Mouse (Mus musculus) 3134 (cell line): ENCODE results near the gene Sned1.
A peak's percentile ranks its signal among the peaks of the same experiment; 100 is the strongest.
"Not testable (repeated sequence)": the region's sequence is repeated elsewhere in the genome, so short reads cannot be mapped to it uniquely, and the experiment has no call there.

Experiments
- DNase-seq: peaks from one replicate; pipeline ENCODE4 v3.0.0-alpha.2; 2011; ENCODE audit warnings: low spot score; ENCODE audit not compliant: insufficient read length; ENCODE audit errors: extremely low read depth

Sned1 gene

DNA sequence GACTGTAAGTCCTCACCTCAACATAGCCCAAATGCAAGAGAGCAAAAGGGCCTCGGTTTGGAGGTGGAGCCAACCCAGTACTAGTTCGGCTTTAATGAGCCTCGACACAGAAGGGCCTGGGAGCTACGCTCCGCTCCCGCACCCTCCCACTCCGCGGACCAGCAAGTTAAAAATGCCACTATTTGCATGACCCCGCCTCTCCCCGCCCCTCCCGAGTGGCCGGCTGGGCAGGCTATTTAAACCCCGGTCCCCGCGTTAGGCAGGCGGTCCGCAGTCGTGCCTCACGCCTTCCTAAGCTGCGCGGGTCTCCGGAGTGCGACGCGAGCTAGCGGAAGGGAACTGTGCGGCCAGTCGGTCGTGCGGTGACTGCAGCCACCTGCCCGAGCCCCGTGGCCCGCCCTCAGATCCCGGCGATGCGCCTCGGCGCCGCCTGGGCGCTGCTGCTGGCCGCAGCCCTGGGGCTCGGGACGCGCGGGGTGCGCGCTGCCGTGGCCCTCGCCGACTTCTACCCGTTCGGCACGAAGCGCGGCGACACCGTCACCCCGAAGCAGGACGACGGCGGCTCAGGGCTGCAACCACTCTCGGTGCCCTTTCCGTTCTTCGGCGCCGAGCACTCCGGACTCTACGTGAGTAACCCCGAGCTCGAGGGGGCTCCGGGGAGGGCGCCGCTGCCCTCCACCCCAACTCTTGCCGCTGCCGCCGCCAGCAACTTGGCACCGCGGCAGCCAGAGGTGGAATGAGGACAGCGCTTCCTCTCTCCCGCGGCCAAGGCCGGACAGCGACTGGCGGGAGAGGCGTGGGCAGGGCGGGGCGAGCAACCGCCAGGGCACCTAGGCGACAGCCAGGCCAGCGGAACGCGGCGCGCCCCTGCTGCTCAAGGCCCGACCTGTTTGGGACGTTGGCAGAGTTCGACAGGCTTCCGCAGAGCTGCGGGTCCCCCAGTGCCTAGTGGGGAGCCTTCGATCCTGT, at the start of gene Sned1:
Sned1 (plus strand) TSS at position 266 of the 969 bp plus-strand sequence.
- DNase-seq = peak; percentile 98

DNA sequence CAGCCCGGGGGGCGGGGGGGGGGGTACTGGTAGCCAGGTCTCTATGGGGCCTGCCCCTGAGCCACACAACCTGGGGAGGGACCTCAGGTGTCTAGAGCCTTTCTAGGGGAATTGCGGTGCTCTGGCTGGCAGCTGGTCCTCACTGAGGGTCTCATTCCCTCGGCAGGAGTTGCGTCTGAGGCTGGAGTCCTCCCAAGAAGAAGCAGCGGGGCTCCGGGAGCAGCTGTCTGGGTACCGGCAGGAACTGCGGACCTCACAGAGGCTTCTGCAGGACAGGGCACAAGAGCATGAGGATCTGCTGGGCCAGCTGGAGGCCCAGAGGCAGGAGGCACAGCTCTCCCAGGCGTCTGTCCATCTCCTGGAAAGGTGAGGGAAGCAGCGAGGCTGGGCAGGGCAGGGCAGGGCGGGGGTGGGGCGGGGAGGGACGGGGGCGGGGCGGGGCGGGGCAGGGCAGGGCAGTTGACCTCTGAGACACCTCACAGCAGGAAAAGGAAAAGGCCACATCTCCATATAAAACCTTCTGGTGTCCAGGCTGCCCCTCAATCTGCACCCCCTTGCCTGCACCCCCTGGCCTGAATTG, 44.8 kb upstream of the Sned1 start:
- DNase-seq = no peak

DNA sequence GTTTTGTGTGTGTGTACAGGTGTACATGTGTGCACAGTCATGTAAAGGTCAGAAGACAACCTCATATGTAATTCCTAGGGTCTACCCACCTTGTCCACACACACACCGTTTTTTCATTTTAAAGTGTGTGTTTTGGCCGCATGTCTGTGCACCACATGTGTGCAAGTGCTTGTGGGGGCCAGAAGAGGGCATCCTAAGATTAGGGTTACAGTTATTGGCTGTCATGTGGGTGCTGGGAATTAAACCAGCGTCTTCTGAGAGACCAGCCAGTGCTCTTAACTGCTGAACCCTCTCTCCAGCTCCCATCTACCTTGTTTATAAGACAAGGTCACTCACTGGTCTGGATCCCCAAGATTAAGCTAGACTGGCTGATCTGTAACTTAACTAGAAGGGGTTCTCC, 40.7 kb upstream of the Sned1 start:
- DNase-seq = no peak

DNA sequence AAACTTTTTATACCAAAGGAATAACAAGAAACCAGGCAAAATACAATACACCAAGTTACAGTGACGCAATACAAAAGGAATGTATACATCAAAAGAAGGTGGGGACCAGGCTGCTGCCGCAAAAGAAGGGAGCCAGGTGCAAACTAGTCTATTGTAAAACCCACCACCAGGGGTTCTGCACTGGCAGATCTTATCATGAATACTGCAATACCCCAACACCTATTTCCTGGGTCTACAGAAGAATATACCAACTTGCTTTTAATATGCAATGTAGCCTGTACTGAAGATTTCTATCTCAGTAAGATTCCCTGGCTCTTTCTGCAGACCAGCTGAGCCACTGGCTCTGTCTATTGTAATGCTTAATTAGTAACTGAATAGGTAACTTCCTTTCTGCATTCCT, 38.2 kb upstream of the Sned1 start:
- not testable (repeated sequence) for DNase-seq

DNA sequence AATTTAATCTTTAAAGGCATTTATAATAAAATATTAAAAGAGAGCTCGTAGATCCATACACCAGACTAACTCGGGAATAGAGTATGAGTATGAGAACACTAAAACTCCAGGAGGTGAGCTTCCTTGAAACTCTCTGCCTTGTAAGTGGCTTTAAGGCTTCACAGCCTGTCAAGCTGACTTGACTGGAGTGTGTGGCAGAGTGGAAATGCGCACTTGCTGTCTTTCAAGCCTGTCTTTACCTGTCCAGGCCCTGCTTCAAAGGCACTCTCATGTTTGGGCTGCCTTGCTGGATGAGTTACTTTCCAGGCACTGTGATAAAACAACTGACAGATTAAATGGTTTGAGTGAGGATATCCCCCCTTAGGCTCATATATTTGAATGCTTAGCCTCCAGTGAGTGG, 37.7 kb upstream of the Sned1 start:
- no peak for DNase-seq

GRCm38 (mm10) chr1:93206277-93206970, 29.2 kb upstream of the Sned1 start:
- DNase-seq = no peak

DNA sequence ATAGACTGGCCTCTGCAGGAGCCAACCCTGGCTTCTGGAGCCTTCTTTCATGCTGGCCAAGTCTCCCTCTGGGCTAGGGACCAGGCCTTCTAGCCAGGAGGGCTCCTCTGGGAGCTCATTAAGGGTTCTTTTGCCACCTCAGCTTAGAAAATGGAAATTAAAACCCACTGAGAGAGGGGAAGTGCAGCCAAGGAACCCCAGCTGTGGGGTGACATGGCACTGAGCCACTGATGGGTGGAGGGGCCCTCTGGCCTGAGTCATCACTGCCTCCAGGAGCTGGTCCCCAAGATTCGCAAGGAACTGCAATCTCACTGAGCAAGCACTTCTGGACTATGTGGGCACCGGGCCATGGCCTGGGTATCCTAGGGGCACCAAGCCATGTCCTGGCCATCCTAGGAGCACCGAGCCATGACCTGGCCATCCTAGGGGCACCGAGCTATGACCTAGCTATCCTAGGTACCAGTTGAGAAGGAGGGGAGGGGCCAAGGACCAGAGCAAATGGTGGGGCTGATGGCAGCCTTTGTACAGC, 28.0 kb upstream of the Sned1 start:
- DNase-seq = peak; percentile 34

- peak; percentile 81 for DNase-seq
These were observed 25.4 kb upstream of the Sned1 start for GRCm38 (mm10) chr1:93210213-93210641.

DNA sequence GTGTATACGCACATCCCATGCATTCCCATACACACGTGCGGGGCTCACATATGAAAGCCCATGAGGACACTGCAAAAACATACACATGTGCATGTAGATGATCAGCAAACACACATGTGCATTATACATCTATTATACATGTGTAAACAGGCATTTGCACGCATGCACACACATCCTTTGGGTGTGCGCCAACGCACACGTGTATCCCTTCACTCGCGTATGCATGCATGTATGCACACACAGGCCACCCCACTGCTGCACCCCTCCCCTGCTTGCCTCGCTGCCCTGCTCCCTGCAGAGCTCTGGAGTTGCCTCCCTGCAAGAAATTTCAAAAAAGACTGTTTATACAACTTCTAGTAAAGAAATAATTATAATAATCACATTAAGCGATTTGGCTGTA, 24.6 kb upstream of the Sned1 start:
- DNase-seq = no peak

- DNase-seq = peak; percentile 56
These were observed 24.0 kb upstream of the Sned1 start for GRCm38 (mm10) chr1:93211549-93212220.

- no peak for DNase-seq
These were observed 23.2 kb upstream of the Sned1 start for GRCm38 (mm10) chr1:93212441-93212840.

DNA sequence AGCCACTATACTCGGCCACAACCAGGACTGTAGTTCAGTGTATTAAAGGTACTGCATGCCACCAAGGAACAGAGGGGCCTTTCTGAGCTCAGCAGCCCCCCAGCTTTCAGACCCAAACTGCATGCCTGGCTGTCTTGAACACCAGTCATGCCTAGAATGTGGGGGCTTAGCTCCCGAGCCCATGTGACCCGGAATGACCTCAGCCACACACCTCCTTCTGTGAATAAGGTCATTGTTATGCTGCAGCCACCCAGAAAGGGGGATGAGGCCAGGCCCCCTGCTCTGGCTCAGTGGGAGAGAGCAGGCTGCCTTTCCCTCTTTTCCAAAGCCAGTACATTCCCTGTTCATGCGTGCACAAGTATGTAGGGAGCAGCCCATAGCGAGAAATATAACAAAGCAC, 21.0 kb upstream of the Sned1 start:
- no peak for DNase-seq

GRCm38 (mm10) chr1:93216839-93217497, 18.7 kb upstream of the Sned1 start:
- peak; percentile 47 for DNase-seq

GRCm38 (mm10) chr1:93217530-93217929, 18.1 kb upstream of the Sned1 start:
- no peak for DNase-seq

- DNase-seq = no peak
These were observed 14.9 kb upstream of the Sned1 start for GRCm38 (mm10) chr1:93220776-93221175.

GRCm38 (mm10) chr1:93223972-93224371, 11.7 kb upstream of the Sned1 start:
- DNase-seq = no peak

DNA sequence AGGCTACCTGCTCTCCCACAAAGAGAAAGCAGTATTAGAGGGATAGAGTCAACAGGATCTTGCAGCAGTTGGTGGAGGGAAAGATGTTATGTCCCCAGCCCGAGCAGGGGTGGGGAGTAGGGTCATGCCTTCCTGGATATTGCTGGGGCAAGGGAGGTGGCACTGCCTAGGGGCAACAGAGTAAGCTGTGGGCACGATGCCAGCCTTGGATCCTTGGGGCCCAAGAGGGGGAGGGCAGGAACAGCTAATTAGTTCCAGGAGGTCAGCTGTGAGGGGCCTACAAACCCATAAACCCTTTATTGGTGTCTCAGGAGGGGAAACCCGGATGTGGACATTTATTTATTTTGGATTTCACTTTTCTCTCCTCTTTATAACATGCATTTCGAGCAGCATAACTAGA, 10.4 kb upstream of the Sned1 start:
- no peak for DNase-seq

- no peak for DNase-seq
These were observed 9.7 kb upstream of the Sned1 start for GRCm38 (mm10) chr1:93225731-93226520.

DNA sequence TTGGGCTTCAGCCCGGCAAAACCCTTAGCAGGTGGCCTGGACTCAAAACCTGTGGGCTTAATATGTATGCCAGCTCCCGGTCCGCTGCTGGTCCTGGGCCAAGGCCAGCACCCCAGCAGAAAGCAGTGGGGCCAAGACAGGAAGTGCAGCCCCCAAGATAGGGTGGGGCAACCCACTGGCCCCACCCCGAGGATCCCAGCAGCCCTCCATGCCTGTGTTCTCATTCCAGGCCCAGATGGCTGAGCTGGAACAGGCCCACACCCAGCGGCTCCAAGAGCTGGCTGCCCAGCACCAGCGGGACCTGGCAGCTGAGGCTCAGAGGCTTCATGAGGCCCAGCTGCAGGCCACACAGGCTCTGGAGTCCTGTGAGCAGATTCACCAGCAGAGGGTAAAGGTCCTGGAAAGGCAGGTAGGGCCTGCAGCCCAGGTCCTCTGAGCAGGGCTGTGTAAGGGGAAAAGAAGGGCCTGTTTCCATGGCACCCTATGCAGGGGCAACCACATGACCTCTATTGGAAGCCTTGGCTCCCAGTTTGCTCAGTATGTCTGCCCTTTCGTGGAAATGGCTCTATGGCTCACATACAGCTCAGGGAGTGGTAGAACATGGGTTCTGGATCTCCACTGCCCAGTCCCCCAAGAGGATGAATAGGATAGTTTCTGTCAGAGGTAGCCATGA, 8.2 kb upstream of the Sned1 start:
- DNase-seq = peak; percentile 91
